Mouse (Mus musculus) hindbrain, embryonic 14.5 days (tissue): ENCODE data around the gene Hnrnpl. TPM values are rescaled to one million over a fixed set of nuclear protein-coding genes. Genes with fewer than 3 reads are reported as not detected.

Experiments used
- ATAC-seq: fragments of 200-750 bp; cut with Nextera tagmentation; 2 replicates; pipeline ENCODE4 v1.8.0; 2017; ENCODE audit warnings: moderate number of reproducible peaks, mild to moderate bottlenecking, moderate TSS enrichment, moderate library complexity; ENCODE audit not compliant: low FRiP score
- DNase-seq: peaks from one replicate; pipeline ENCODE4 v3.0.0-alpha.2; 2015; ENCODE audit warnings: low spot score
- H3K27ac ChIP-seq: fragments of 300-500 bp; sonication (generic); 2 replicates; pipeline ENCODE4 v1.5.1; 2014; ENCODE audit warnings: mild to moderate bottlenecking, moderate library complexity
- H3K27me3 ChIP-seq: fragments of 300-500 bp; sonication (generic); 2 replicates; pipeline ENCODE4 v1.6.1; 2014; ENCODE audit warnings: mild to moderate bottlenecking, low read length, mixed read lengths; ENCODE audit not compliant: control insufficient read depth, insufficient read depth
- H3K36me3 ChIP-seq: fragments of 300-500 bp; sonication (generic); replicated peaks from 2 replicates; pipeline ENCODE4 v1.6.1; 2014; ENCODE audit not compliant: control insufficient read depth, insufficient read depth
- H3K4me1 ChIP-seq: fragments of 300-500 bp; sonication (generic); replicated peaks from 2 replicates; pipeline ENCODE4 v1.6.1; 2014; ENCODE audit warnings: antibody characterized with exemption, low read length, mixed read lengths; ENCODE audit not compliant: control insufficient read depth, insufficient read depth
- H3K4me2 ChIP-seq: fragments of 300-500 bp; sonication (generic); replicated peaks from 2 replicates; pipeline ENCODE4 v1.6.1; 2014; ENCODE audit warnings: mild to moderate bottlenecking, moderate library complexity
- H3K4me3 ChIP-seq: fragments of 300-500 bp; sonication (generic); replicated peaks from 2 replicates; pipeline ENCODE4 v1.5.1; 2014; ENCODE audit warnings: mild to moderate bottlenecking, low read length
- H3K9ac ChIP-seq: fragments of 300-500 bp; sonication (generic); 2 replicates; pipeline ENCODE4 v1.6.1; 2014
- H3K9me3 ChIP-seq: fragments of 300-500 bp; sonication (generic); 2 replicates; pipeline ENCODE4 v1.6.1; 2016; ENCODE audit warnings: low read length; ENCODE audit not compliant: control insufficient read depth
- WGBS: fragments of 180-500 bp; shearing (Covaris S2); extraction: QIAGEN DNeasy Blood & Tissue Kit; methylation state at CpG from one replicate; pipeline ENCODE4 v1.1.7; 2014; 5-methylcytosine and 5-hydroxymethylcytosine counted together
- polyA plus RNA-seq: library from polyadenylated mRNA; unstranded; fragments of >200 nt; fragmentation: Nextera tagmentation; extraction: Ambion mirVana; gene quantifications from 2 replicates; pipeline ENCODE4 v1.2.1, GENCODE M21; 2014

Gene Hnrnpl
- polyA plus RNA-seq, 1 experiment from 2014 or later, result 150 TPM

- Histone ChIP-seq H3K4me2 (peak overlapping the region; percentile 35), H3K4me1 (no peaks in the 10 kb centered on the region), H3K9ac (no peak overlapping the region), H3K36me3 (no peaks in the 10 kb centered on the region), H3K27ac (no peak overlapping the region), H3K27me3 (no peaks in the 10 kb centered on the region), H3K4me3 (no peak overlapping the region), H3K9me3 (no peaks in the 10 kb centered on the region)
- DNase-seq (peak; percentile 82), ATAC-seq (peak; percentile 69; the same call in 1 of the 2 replicates)
- 15% methylated on average over 32 of the region's 32 CpGs for WGBS
Measured at GRCm38 (mm10) chr7:28796562-28796975, 11.8 kb upstream of the Hnrnpl start.

GRCm38 (mm10) chr7:28799994-28800393 is 8.3 kb upstream of the Hnrnpl start:
- Histone ChIP-seq H3K27ac (no peak overlapping the region), H3K9me3 (no peaks in the 10 kb centered on the region), H3K4me2 (no peak overlapping the region), H3K36me3 (no peaks in the 10 kb centered on the region), H3K4me3 (no peak overlapping the region), H3K9ac (no peak overlapping the region), H3K27me3 (no peaks in the 10 kb centered on the region), H3K4me1 (peaks cover 6% of the 10 kb centered on the region; the same call in 1 of the 2 replicates)
- WGBS, result 95% methylated on average over 9 of the region's 9 CpGs
- DNase-seq (no peak), ATAC-seq (no peak)

GRCm38 (mm10) chr7:28801451-28801850 is 6.9 kb upstream of the Hnrnpl start:
- H3K36me3 ChIP-seq, result no peaks in the 10 kb centered on the region
- DNase-seq, result no peak
- H3K9me3 ChIP-seq, result no peaks in the 10 kb centered on the region
- 77% methylated on average over 3 of the region's 3 CpGs for WGBS
- peaks cover 6% of the 10 kb centered on the region; the same call in 1 of the 2 replicates for H3K4me1 ChIP-seq
- H3K27me3 ChIP-seq, result no peaks in the 10 kb centered on the region
- no peak overlapping the region for H3K9ac ChIP-seq
- no peak overlapping the region for H3K4me2 ChIP-seq
- no peak overlapping the region for H3K4me3 ChIP-seq
- no peak for ATAC-seq
- H3K27ac ChIP-seq, result peak overlapping the region; percentile 55

DNA sequence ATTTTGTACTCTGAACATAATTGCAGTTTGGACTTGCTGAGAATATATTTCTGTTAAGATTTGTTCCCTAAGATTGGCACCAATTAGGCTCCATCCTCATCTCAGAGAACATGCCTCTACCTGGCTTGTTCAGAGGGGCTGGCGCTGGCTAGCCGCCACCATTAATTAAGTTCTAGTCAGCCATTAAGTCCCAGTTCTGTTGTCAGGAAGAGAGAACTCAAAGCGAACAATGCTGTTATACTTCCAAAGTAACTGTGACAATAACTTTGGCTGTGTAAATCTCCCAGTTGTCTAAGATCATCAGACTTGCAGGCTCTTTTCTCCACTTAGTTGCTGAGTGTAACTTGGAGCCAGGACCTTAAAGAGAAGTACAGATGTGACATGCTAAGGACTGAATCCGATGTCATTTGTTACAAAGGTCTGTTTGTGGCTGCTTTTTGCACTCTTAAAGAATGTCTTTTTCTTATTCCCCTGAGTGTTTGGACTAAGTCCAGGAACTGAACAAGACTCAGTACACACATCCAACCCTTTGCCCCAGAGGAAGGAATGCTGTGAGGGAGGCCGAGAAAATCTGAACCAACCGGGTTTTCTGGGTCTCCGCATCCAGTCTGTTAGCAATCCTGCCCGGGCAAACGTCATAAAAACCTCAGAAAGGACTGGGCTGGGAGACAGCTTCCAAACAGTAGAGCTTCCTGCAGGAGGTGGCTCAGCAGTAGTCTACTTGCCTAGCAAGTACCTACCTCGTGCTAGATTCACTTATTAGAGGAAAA is 6.3 kb upstream of the Hnrnpl start:
- no peaks in the 10 kb centered on the region for H3K9me3 ChIP-seq
- H3K4me1 ChIP-seq, result peaks cover 6% of the 10 kb centered on the region; the same call in 1 of the 2 replicates
- no peak overlapping the region for H3K4me2 ChIP-seq
- no peaks in the 10 kb centered on the region for H3K36me3 ChIP-seq
- no peak overlapping the region for H3K9ac ChIP-seq
- peak overlapping the region; percentile 55 for H3K27ac ChIP-seq
- no peaks in the 10 kb centered on the region for H3K27me3 ChIP-seq
- 28% methylated on average over 10 of the region's 10 CpGs for WGBS
- H3K4me3 ChIP-seq, result no peak overlapping the region
- ATAC-seq (no peak), DNase-seq (peak; percentile 40)

GRCm38 (mm10) chr7:28802846-28803588 is 5.3 kb upstream of the Hnrnpl start:
- H3K4me3 ChIP-seq, result no peak overlapping the region
- peak overlapping the region; percentile 61 for H3K27ac ChIP-seq
- no peak overlapping the region for H3K9ac ChIP-seq
- DNase-seq (no peak), ATAC-seq (no peak)
- no peaks in the 10 kb centered on the region for H3K27me3 ChIP-seq
- H3K4me2 ChIP-seq, result no peak overlapping the region
- 5% methylated on average over 10 of the region's 10 CpGs for WGBS
- H3K36me3 ChIP-seq, result no peaks in the 10 kb centered on the region
- peaks cover 9% of the 10 kb centered on the region for H3K4me1 ChIP-seq
- H3K9me3 ChIP-seq, result no peaks in the 10 kb centered on the region

DNA sequence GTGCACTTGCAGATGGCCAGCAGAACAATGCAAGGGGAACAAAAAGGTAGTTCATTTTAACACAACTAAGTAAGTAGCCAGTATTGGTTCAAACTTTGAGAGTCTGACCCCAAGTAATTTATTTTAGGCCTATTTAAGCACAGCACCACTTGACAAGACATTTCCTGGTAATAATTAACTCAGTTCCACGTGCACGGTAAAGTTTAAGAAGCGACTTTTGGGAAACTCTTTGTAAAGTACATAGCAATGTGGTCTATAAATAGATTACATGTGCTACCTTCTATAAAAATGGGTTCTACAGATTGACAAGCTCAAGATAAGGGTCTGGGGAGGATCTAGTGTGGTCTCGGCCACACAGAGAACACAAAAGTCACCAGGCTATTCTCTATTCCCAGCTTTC is 4.6 kb upstream of the Hnrnpl start:
- 56% methylated on average over 4 of the region's 4 CpGs for WGBS
- Histone ChIP-seq H3K4me2 (no peak overlapping the region), H3K27ac (peak overlapping the region; percentile 61), H3K9ac (no peak overlapping the region), H3K27me3 (no peaks in the 10 kb centered on the region), H3K9me3 (no peaks in the 10 kb centered on the region), H3K36me3 (no peaks in the 10 kb centered on the region), H3K4me1 (peaks cover 14% of the 10 kb centered on the region), H3K4me3 (no peak overlapping the region)
- ATAC-seq, result no peak
- DNase-seq, result no peak

- ATAC-seq (no peak), DNase-seq (no peak)
- H3K27me3 ChIP-seq, result no peaks in the 10 kb centered on the region
- 76% methylated on average over 4 of the region's 4 CpGs for WGBS
- H3K27ac ChIP-seq, result no peak overlapping the region
- H3K4me1 ChIP-seq, result peaks cover 16% of the 10 kb centered on the region
- no peak overlapping the region for H3K4me3 ChIP-seq
- no peak overlapping the region for H3K4me2 ChIP-seq
- H3K36me3 ChIP-seq, result no peaks in the 10 kb centered on the region
- H3K9me3 ChIP-seq, result no peaks in the 10 kb centered on the region
- H3K9ac ChIP-seq, result no peak overlapping the region
Measured at GRCm38 (mm10) chr7:28806869-28807268, 1.5 kb upstream of the Hnrnpl start.

- H3K4me3 ChIP-seq, result peak overlapping the region; percentile 80
- H3K27me3 ChIP-seq, result no peaks in the 10 kb centered on the region
- peaks cover 25% of the 10 kb centered on the region for H3K4me1 ChIP-seq
- H3K4me2 ChIP-seq, result peak overlapping the region; percentile 93
- peak overlapping the region; percentile 68 for H3K9ac ChIP-seq
- H3K9me3 ChIP-seq, result no peaks in the 10 kb centered on the region
- WGBS, result 44% methylated on average over 6 of the region's 8 CpGs
- H3K27ac ChIP-seq, result peak overlapping the region; percentile 96
- H3K36me3 ChIP-seq, result peaks cover 8% of the 10 kb centered on the region
- DNase-seq (no peak), ATAC-seq (no peak)
Measured at GRCm38 (mm10) chr7:28807641-28808220, 610 bp upstream of the Hnrnpl start.

DNA sequence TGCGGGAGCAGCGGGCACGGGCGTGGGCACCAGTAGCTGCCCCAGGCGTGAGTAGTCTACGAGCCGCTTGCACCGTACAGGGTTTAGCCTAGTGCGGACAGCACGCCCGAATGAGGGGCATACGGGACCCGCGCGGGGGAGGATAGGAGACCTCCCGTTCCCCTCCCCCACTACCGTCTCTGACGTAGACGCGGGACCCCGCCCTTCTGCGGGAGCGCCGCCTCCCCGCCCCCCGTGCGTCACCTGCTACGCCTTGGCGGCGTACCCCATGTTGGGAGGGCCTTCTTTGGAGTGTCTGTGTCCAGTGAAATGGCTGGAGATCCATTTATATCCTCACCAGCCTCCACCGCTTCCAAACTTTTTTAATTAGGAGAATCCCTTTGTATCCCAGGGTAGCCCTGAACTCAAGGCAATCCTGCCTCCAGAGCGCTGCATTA is 634 bp downstream of the Hnrnpl start:
- H3K9ac ChIP-seq, result peak overlapping the region; percentile 68
- no peaks in the 10 kb centered on the region for H3K27me3 ChIP-seq
- peaks cover 21% of the 10 kb centered on the region for H3K36me3 ChIP-seq
- peak overlapping the region; percentile 80 for H3K4me3 ChIP-seq
- H3K27ac ChIP-seq, result peak overlapping the region; percentile 96
- peaks cover 21% of the 10 kb centered on the region for H3K4me1 ChIP-seq
- peak; percentile 56 for ATAC-seq
- no peaks in the 10 kb centered on the region for H3K9me3 ChIP-seq
- under 1% methylated on average over 32 of the region's 32 CpGs for WGBS
- DNase-seq, result peak; percentile 95
- peak overlapping the region; percentile 93 for H3K4me2 ChIP-seq
